Mouse (Mus musculus): ENCODE results near the gene Ankrd53. TPM values are rescaled to one million over a fixed set of nuclear protein-coding genes. Genes with fewer than 3 reads are reported as not detected.

Ankrd53 gene
- polyA plus RNA-seq, 1 experiment from 2014 or later, result not detected

DNA sequence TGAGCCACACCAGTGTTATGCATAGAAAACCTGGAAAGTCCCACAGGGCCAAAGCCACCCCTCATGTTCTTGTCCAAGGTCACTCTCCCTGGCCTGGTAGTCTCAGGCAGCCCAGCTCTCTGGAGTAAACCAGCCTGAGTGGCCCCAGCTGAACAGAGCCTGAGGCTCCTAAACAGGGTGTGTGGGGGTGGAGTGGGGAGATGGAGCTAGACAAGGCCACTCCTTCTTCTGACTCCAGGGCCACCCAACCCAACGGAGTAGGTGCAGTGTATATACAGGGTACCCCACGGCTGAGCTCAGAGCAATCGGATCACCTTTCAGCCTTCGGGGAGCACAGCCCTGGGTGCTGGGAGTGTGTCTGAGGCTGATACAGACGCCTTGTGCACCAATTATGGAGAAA is 18.3 kb upstream of the Ankrd53 start:
- Histone ChIP-seq H3K36me3 (ENCODE audit: inconsistent target) (no peaks in the 10 kb centered on the region), H3K27ac (no peak overlapping the region), H3K79me2 (ENCODE audit: inconsistent target) (no peaks in the 10 kb centered on the region), H3K4me3 (ENCODE audit: inconsistent target) (no peak overlapping the region)
- 84% methylated on average over 5 of the region's 5 CpGs for WGBS (ENCODE audit: missing documents)

- H3K4me3 ChIP-seq (ENCODE audit: inconsistent target), result no peak overlapping the region
- no peaks in the 10 kb centered on the region for H3K79me2 ChIP-seq (ENCODE audit: inconsistent target)
- H3K27ac ChIP-seq, result no peak overlapping the region
- 83% methylated on average over 5 of the region's 5 CpGs for WGBS (ENCODE audit: missing documents)
- no peaks in the 10 kb centered on the region for H3K36me3 ChIP-seq (ENCODE audit: inconsistent target)
Measured at GRCm38 (mm10) chr6:83744557-83744956, 17.9 kb upstream of the Ankrd53 start.

DNA sequence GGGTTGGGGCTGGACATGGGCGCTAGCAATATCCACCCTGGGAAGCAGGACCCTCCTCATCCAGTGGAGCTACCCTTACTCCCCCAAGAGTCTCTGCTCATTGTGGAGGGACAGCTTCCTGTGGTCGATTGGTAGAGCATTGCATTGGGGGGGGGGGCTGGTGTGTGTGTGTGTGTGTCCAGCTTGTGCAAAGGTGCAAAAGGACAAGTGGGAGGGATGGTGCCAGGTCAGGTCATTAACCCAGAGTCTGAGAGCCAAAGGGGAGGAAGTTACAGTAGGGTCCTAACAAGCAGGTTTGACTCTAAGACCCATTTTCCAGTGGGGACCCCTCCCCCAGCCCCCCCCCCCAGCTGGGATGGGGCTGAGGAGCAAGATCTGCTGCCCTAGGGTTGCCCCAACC is 17.0 kb upstream of the Ankrd53 start:
- WGBS (ENCODE audit: missing documents), result 50% methylated on average over 2 of the region's 2 CpGs
- H3K36me3 ChIP-seq (ENCODE audit: inconsistent target), result no peaks in the 10 kb centered on the region
- H3K79me2 ChIP-seq (ENCODE audit: inconsistent target), result no peaks in the 10 kb centered on the region
- H3K27ac ChIP-seq, result no peak overlapping the region
- no peak overlapping the region for H3K4me3 ChIP-seq (ENCODE audit: inconsistent target)

- WGBS (ENCODE audit: missing documents), result 80% methylated on average over 3 of the region's 3 CpGs
Measured at GRCm38 (mm10) chr6:83749286-83749685, 13.2 kb upstream of the Ankrd53 start.

GRCm38 (mm10) chr6:83750171-83750684 is 12.2 kb upstream of the Ankrd53 start:
- 12% methylated on average over 11 of the region's 11 CpGs for WGBS (ENCODE audit: missing documents)
- Histone ChIP-seq H3K36me3 (ENCODE audit: inconsistent target) (no peaks in the 10 kb centered on the region), H3K27ac (no peak overlapping the region), H3K4me3 (ENCODE audit: inconsistent target) (no peak overlapping the region), H3K79me2 (ENCODE audit: inconsistent target) (no peaks in the 10 kb centered on the region)

More at GRCm38 (mm10) chr6:83749286-83749685, 13.2 kb upstream of the Ankrd53 start:
- no peaks in the 10 kb centered on the region for H3K79me2 ChIP-seq (ENCODE audit: inconsistent target)
- H3K27ac ChIP-seq, result no peak overlapping the region
- H3K36me3 ChIP-seq (ENCODE audit: inconsistent target), result no peaks in the 10 kb centered on the region
- no peak overlapping the region for H3K4me3 ChIP-seq (ENCODE audit: inconsistent target)

DNA sequence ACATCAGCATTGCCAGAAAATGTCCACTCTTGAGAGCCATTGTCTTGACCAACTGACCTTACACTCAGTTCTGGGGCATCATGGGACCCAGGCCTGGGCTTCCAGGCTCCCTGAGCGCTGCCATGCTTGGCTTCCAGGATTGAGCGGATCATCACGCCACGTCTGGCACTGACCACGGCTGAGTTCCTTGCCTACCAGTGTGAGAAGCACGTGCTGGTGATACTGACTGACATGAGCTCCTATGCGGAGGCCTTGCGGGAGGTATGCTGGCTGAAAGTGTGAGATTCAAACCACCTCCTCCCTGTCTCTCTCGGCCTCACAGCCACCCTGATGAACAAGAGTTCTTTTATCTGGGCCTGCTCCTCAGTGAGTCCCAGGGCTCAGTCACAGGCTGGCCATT is 6.4 kb upstream of the Ankrd53 start:
- 85% methylated on average over 9 of the region's 9 CpGs for WGBS (ENCODE audit: missing documents)
- Histone ChIP-seq H3K27ac (no peak overlapping the region), H3K36me3 (ENCODE audit: inconsistent target) (no peaks in the 10 kb centered on the region), H3K4me3 (ENCODE audit: inconsistent target) (no peak overlapping the region), H3K79me2 (ENCODE audit: inconsistent target) (no peaks in the 10 kb centered on the region)

- 14% methylated on average over 35 of the region's 35 CpGs for WGBS (ENCODE audit: missing documents)
- H3K36me3 ChIP-seq (ENCODE audit: inconsistent target), result no peaks in the 10 kb centered on the region; the same call in 1 of the 2 replicates
- no peak overlapping the region for H3K4me3 ChIP-seq (ENCODE audit: inconsistent target)
- H3K79me2 ChIP-seq (ENCODE audit: inconsistent target), result no peaks in the 10 kb centered on the region
- H3K27ac ChIP-seq, result no peak overlapping the region
Measured at GRCm38 (mm10) chr6:83762880-83763431, 512 bp downstream of the Ankrd53 start.

DNA sequence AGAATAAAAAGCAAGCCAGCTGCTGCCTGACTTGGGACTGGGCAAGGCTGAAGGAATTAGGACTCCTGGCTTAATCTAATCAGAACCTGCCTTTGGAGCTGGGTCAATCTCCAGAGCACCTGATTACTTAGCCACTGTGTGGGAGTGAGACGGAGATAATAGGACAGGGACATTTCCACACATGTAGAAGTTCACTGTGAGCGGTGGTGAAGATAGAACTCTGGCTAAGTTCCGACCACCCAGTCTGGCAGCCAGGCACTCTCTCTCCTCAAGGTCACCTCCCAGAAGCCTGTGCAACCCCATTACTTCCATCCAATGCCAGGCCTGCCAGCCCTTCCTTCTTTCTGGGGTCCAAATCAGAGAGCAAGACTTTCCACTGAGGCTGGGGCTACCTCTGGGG is 4.5 kb downstream of the Ankrd53 start:
- WGBS (ENCODE audit: missing documents), result 91% methylated on average over 3 of the region's 3 CpGs
- Histone ChIP-seq H3K4me3 (ENCODE audit: inconsistent target) (no peak overlapping the region), H3K36me3 (ENCODE audit: inconsistent target) (peaks cover 35% of the 10 kb centered on the region), H3K27ac (no peak overlapping the region), H3K79me2 (ENCODE audit: inconsistent target) (no peaks in the 10 kb centered on the region)

- Histone ChIP-seq H3K4me3 (ENCODE audit: inconsistent target) (no peak overlapping the region), H3K79me2 (ENCODE audit: inconsistent target) (peaks cover 8% of the 10 kb centered on the region; the same call in 1 of the 2 replicates), H3K27ac (no peak overlapping the region), H3K36me3 (ENCODE audit: inconsistent target) (peaks cover 47% of the 10 kb centered on the region)
- 57% methylated on average over 5 of the region's 5 CpGs for WGBS (ENCODE audit: missing documents)
Measured at GRCm38 (mm10) chr6:83768485-83768884, 6.0 kb downstream of the Ankrd53 start.

DNA sequence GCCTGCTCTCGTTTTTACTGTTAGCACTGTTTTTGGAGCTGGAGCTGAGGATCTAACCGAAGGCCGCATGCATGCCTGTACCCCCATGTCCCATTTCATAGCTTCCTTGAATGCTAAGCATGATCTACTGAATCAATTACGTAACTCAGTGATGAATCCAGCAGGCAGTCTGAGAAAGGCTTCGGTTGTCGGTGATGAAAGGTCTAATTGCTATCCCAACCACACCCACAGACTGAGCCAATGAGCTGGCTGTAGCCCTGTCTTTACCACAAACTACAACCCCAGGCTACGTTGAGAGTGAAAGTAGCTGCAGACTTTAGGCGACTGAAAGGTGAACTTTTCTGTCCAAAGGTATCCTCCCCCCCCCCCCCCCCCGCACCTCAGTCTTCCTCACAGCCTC is 11.7 kb downstream of the Ankrd53 start:
- no peak overlapping the region for H3K27ac ChIP-seq
- H3K79me2 ChIP-seq (ENCODE audit: inconsistent target), result peaks cover 27% of the 10 kb centered on the region
- WGBS (ENCODE audit: missing documents), result 33% methylated on average over 8 of the region's 9 CpGs
- peak overlapping the region; percentile 98; the same call in 1 of the 2 replicates for H3K4me3 ChIP-seq (ENCODE audit: inconsistent target)
- peaks cover 41% of the 10 kb centered on the region for H3K36me3 ChIP-seq (ENCODE audit: inconsistent target)

DNA sequence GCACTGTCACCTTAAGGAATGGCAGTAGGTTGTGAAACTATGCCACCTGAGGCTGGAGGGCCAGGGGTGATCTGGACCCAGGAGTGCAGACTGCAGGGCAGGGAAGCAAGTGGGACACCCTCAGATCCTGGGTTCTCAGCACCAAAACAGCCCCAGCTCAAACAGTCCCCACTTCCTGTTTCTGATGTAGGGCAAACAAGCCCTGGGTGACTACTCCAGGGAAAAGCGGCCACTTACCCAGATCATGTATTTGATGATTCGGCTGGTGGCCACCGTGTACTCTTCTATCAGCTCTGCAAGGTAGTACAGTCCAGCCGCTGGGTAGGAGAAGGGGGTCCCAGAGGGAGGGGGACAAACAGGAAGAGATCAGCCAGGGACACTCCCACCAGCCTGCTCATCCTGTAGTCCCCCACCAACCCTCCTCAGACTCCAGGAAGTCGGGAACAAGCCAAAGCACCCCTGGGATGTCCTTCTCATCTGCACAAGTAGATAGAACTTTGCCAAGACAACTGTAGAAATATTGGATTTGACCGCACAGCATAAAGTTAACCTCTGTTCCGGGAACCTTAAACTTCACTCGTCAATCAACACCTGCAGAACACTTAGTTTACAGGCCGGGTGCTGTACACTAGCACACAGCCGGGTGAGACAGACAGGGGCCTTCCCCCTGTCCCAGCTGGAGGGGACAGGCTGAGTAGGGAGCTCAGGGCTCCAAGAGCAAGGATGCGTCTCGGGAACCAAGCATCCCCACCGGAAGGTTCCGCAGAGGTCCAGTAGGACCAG is 12.5 kb downstream of the Ankrd53 start:
- 3% methylated on average over 14 of the region's 14 CpGs for WGBS (ENCODE audit: missing documents)
- H3K27ac ChIP-seq, result peak overlapping the region; percentile 33
- H3K79me2 ChIP-seq (ENCODE audit: inconsistent target), result peaks cover 27% of the 10 kb centered on the region
- peaks cover 34% of the 10 kb centered on the region for H3K36me3 ChIP-seq (ENCODE audit: inconsistent target)
- peak overlapping the region; percentile 98 for H3K4me3 ChIP-seq (ENCODE audit: inconsistent target)

DNA sequence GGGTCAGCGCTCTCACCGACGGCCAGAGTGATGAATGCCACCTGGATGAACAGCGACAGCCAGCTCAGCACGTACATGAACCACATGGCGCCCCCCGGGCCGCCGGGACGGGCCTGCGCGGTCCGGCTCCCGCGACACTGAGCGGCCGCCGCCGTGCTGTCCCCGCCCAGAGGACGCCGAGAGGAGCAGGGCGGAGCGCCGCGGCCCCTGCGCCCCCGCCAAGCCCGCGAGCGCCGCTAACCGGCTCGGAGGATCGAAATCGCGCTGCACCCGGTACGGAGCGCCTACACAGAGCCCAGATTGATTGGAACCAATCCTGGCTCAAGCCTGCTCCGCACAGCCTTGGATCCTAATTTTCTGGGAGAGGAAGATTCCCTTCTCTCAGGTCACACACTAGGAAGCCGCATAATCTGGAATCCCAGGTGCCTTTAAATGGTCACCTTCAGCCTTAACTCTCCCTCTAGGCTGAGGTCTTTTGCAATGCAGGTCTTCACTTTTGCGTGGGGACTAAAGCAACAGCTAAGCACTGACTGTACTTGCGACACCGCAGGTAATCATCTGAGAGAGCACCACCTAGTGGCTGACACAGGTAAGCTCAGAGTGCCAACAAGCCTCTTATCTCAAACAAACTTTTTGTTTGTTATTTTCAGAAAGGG is 13.3 kb downstream of the Ankrd53 start, which contains the start of gene Tex261:
Gene Tex261, minus strand, starts transcription at position 176 of the 656 bp plus-strand sequence.
- H3K36me3 ChIP-seq (ENCODE audit: inconsistent target), result peaks cover 26% of the 10 kb centered on the region; the same call in 1 of the 2 replicates
- WGBS (ENCODE audit: missing documents), result 1% methylated on average over 45 of the region's 45 CpGs
- peak within 1 kb of the TSS; percentile 68 for H3K27ac ChIP-seq
- peaks cover 27% of the 10 kb centered on the region for H3K79me2 ChIP-seq (ENCODE audit: inconsistent target)
- peak within 1 kb of the TSS; percentile 98 for H3K4me3 ChIP-seq (ENCODE audit: inconsistent target)

- WGBS (ENCODE audit: missing documents), result 93% methylated on average over 7 of the region's 7 CpGs
- Histone ChIP-seq H3K27ac (no peak overlapping the region), H3K4me3 (ENCODE audit: inconsistent target) (no peak overlapping the region), H3K36me3 (ENCODE audit: inconsistent target) (0 out of 2 replicates have a peak, but pooled peaks cover 4% of the 10 kb centered on the region), H3K79me2 (ENCODE audit: inconsistent target) (peaks cover 21% of the 10 kb centered on the region)
Measured at GRCm38 (mm10) chr6:83778306-83778705, 15.9 kb downstream of the Ankrd53 start.

DNA sequence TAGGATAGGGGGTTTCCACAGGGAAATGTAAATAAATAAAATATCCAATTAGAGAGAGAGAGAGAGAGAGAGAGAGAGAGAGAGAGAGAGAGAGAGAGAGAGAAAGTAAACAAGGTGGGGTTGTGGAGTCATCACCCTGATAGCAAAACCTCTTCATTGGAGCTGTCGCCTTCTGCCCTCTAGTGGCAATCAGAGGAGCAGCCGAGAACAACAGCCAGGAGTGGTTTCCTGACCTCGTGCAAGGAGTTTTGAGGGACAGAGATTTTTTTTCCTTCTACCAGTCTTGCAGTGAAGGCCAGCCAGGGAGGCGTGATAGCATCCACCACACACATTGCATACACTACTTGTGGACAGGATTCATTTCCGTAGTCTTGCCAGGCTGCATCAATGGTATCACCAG is 16.6 kb downstream of the Ankrd53 start:
- Histone ChIP-seq H3K4me3 (ENCODE audit: inconsistent target) (no peak overlapping the region), H3K79me2 (ENCODE audit: inconsistent target) (peaks cover 13% of the 10 kb centered on the region), H3K27ac (no peak overlapping the region), H3K36me3 (ENCODE audit: inconsistent target) (no peaks in the 10 kb centered on the region)
- 13% methylated on average over 5 of the region's 5 CpGs for WGBS (ENCODE audit: missing documents)

DNA sequence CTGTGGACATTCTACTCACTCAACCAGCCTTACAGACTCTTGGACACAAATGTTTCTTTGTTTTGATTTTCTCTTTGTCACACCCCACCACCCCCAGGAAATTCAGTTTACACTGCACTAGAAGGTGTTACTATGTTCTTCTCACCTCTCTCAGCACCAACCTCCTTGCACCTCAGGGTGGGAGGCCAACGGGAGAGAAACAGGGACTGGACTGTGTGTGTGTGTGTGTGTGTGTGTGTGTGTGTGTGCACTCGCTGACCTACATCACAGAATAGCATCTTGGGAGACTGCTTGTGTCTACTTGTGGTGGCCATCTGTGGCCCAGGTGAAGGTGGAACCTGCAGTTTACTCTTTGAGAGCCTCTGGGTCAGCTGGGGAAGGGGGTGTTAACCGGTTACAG is 24.0 kb downstream of the Ankrd53 start:
- 93% methylated on average over 3 of the region's 3 CpGs for WGBS (ENCODE audit: missing documents)
- Histone ChIP-seq H3K79me2 (ENCODE audit: inconsistent target) (no peaks in the 10 kb centered on the region), H3K36me3 (ENCODE audit: inconsistent target) (no peaks in the 10 kb centered on the region), H3K4me3 (ENCODE audit: inconsistent target) (no peak overlapping the region), H3K27ac (no peak overlapping the region)

Data from macrophage (primary cell).